Mouse (Mus musculus): Measurements from ENCODE around the gene Tmem104. TPM values are rescaled to one million over a fixed set of nuclear protein-coding genes. Genes with fewer than 3 reads are reported as not detected.

Tmem104 gene
- polyA plus RNA-seq, 1 experiment from 2014 or later: 8.4 TPM

- ATAC-seq (ENCODE audit: insufficient number of reproducible peaks, low FRiP score): no peak
- Histone ChIP-seq H3K9ac (no peak overlapping the region), H3K27ac (ENCODE audit: poor library complexity, severe bottlenecking) (no peak overlapping the region), H3K4me1 (replicated peaks) (peaks cover 47% of the 10 kb centered on the region), H3K4me2 (no peak overlapping the region), H3K27me3 (replicated peaks) (peaks cover 18% of the 10 kb centered on the region), H3K4me3 (no peak overlapping the region), H3K9me3 (replicated peaks) (no peaks in the 10 kb centered on the region), H3K36me3 (no peaks in the 10 kb centered on the region)
- 56% methylated on average over 11 of the region's 11 CpGs for WGBS
These were observed 27.1 kb upstream of the Tmem104 start for GRCm38 (mm10) chr11:115160016-115160797.

- ATAC-seq (ENCODE audit: insufficient number of reproducible peaks, low FRiP score): no peak
- Histone ChIP-seq H3K27me3 (replicated peaks) (peaks cover 10% of the 10 kb centered on the region; the same call in 1 of the 2 replicates), H3K36me3 (no peaks in the 10 kb centered on the region), H3K4me1 (replicated peaks) (peaks cover 47% of the 10 kb centered on the region), H3K9ac (no peak overlapping the region), H3K9me3 (replicated peaks) (no peaks in the 10 kb centered on the region), H3K27ac (ENCODE audit: poor library complexity, severe bottlenecking) (no peak overlapping the region), H3K4me3 (no peak overlapping the region), H3K4me2 (no peak overlapping the region)
- WGBS: 27% methylated on average over 10 of the region's 10 CpGs
These were observed 26.3 kb upstream of the Tmem104 start for GRCm38 (mm10) chr11:115160883-115161577.

- ATAC-seq (ENCODE audit: insufficient number of reproducible peaks, low FRiP score): no peak
- Histone ChIP-seq H3K4me3 (no peak overlapping the region), H3K27me3 (replicated peaks) (peaks cover 3% of the 10 kb centered on the region; the same call in 1 of the 2 replicates), H3K4me2 (peak overlapping the region; percentile 96; the same call in 1 of the 2 replicates), H3K27ac (ENCODE audit: poor library complexity, severe bottlenecking) (no peak overlapping the region), H3K4me1 (replicated peaks) (peaks cover 47% of the 10 kb centered on the region), H3K9me3 (replicated peaks) (no peaks in the 10 kb centered on the region), H3K9ac (no peak overlapping the region), H3K36me3 (no peaks in the 10 kb centered on the region)
- whole genome bisulfite sequencing: 32% methylated on average over 9 of the region's 9 CpGs
These were observed 25.6 kb upstream of the Tmem104 start for GRCm38 (mm10) chr11:115161578-115162204.

GRCm38 (mm10) chr11:115162205-115162601 lies 25.1 kb upstream of the Tmem104 start:
- H3K4me3 ChIP-seq: peak overlapping the region; percentile 78; the same call in 1 of the 2 replicates
- peak overlapping the region; percentile 96 for H3K4me2 ChIP-seq
- no peaks in the 10 kb centered on the region for H3K36me3 ChIP-seq
- peaks cover 47% of the 10 kb centered on the region for H3K4me1 ChIP-seq (replicated peaks)
- no peak overlapping the region for H3K9ac ChIP-seq
- H3K9me3 ChIP-seq (replicated peaks): no peaks in the 10 kb centered on the region
- no peak for ATAC-seq (ENCODE audit: insufficient number of reproducible peaks, low FRiP score)
- H3K27me3 ChIP-seq (replicated peaks): no peaks in the 10 kb centered on the region
- no peak overlapping the region; the same call in 1 of the 2 replicates for H3K27ac ChIP-seq (ENCODE audit: poor library complexity, severe bottlenecking)
- WGBS: 20% methylated on average over 9 of the region's 9 CpGs

- peak within 1 kb of the TSS; percentile 78 for H3K4me3 ChIP-seq
- H3K36me3 ChIP-seq: no peaks in the 10 kb centered on the region
- H3K9me3 ChIP-seq (replicated peaks): no peaks in the 10 kb centered on the region
- peak; percentile 97 for ATAC-seq (ENCODE audit: insufficient number of reproducible peaks, low FRiP score)
- H3K4me1 ChIP-seq (replicated peaks): peaks cover 43% of the 10 kb centered on the region
- H3K27me3 ChIP-seq (replicated peaks): no peaks in the 10 kb centered on the region
- H3K27ac ChIP-seq (ENCODE audit: poor library complexity, severe bottlenecking): peak within 1 kb of the TSS; percentile 28; the same call in 1 of the 2 replicates
- peak within 1 kb of the TSS; percentile 74 for H3K9ac ChIP-seq
- H3K4me2 ChIP-seq: peak within 1 kb of the TSS; percentile 96
- under 1% methylated on average over 47 of the region's 47 CpGs for WGBS
These were observed 24.3 kb upstream of the Tmem104 start, which contains the start of gene Slc9a3r1 for GRCm38 (mm10) chr11:115162832-115163480. Gene Slc9a3r1, plus strand, starts transcription at chr11:115163341.

GRCm38 (mm10) chr11:115163568-115164150 lies 23.6 kb upstream of the Tmem104 start:
- WGBS: under 1% methylated on average over 47 of the region's 47 CpGs
- H3K9ac ChIP-seq: peak overlapping the region; percentile 74
- peak overlapping the region; percentile 28; the same call in 1 of the 2 replicates for H3K27ac ChIP-seq (ENCODE audit: poor library complexity, severe bottlenecking)
- no peaks in the 10 kb centered on the region for H3K9me3 ChIP-seq (replicated peaks)
- peak; percentile 2; the same call in 1 of the 2 replicates for ATAC-seq (ENCODE audit: insufficient number of reproducible peaks, low FRiP score)
- H3K4me1 ChIP-seq (replicated peaks): peaks cover 36% of the 10 kb centered on the region
- H3K4me3 ChIP-seq: peak overlapping the region; percentile 78
- H3K27me3 ChIP-seq (replicated peaks): no peaks in the 10 kb centered on the region
- H3K36me3 ChIP-seq: no peaks in the 10 kb centered on the region
- H3K4me2 ChIP-seq: peak overlapping the region; percentile 96

- H3K4me2 ChIP-seq: peak overlapping the region; percentile 96
- no peaks in the 10 kb centered on the region for H3K36me3 ChIP-seq
- peak overlapping the region; percentile 74 for H3K9ac ChIP-seq
- H3K27me3 ChIP-seq (replicated peaks): no peaks in the 10 kb centered on the region
- peaks cover 33% of the 10 kb centered on the region for H3K4me1 ChIP-seq (replicated peaks)
- WGBS: under 1% methylated on average over 14 of the region's 14 CpGs
- no peak for ATAC-seq (ENCODE audit: insufficient number of reproducible peaks, low FRiP score)
- H3K9me3 ChIP-seq (replicated peaks): no peaks in the 10 kb centered on the region
- no peak overlapping the region for H3K27ac ChIP-seq (ENCODE audit: poor library complexity, severe bottlenecking)
- peak overlapping the region; percentile 78 for H3K4me3 ChIP-seq
These were observed 22.8 kb upstream of the Tmem104 start for GRCm38 (mm10) chr11:115164341-115164975.

GRCm38 (mm10) chr11:115164976-115165374 lies 22.3 kb upstream of the Tmem104 start:
- H3K27ac ChIP-seq (ENCODE audit: poor library complexity, severe bottlenecking): no peak overlapping the region
- ATAC-seq (ENCODE audit: insufficient number of reproducible peaks, low FRiP score): no peak
- H3K9ac ChIP-seq: peak overlapping the region; percentile 74; the same call in 1 of the 2 replicates

GRCm38 (mm10) chr11:115166776-115167175 lies 20.5 kb upstream of the Tmem104 start:
- no peaks in the 10 kb centered on the region for H3K9me3 ChIP-seq (replicated peaks)
- no peak overlapping the region for H3K27ac ChIP-seq (ENCODE audit: poor library complexity, severe bottlenecking)
- WGBS: 87% methylated on average over 3 of the region's 3 CpGs
- ATAC-seq (ENCODE audit: insufficient number of reproducible peaks, low FRiP score): no peak
- no peak overlapping the region for H3K9ac ChIP-seq
- H3K27me3 ChIP-seq (replicated peaks): no peaks in the 10 kb centered on the region
- peaks cover 34% of the 10 kb centered on the region for H3K4me1 ChIP-seq (replicated peaks)
- no peak overlapping the region for H3K4me3 ChIP-seq
- no peaks in the 10 kb centered on the region for H3K36me3 ChIP-seq
- H3K4me2 ChIP-seq: no peak overlapping the region

More at GRCm38 (mm10) chr11:115164976-115165374, 22.3 kb upstream of the Tmem104 start:
- Histone ChIP-seq H3K9me3 (replicated peaks) (no peaks in the 10 kb centered on the region), H3K27me3 (replicated peaks) (no peaks in the 10 kb centered on the region), H3K4me3 (peak overlapping the region; percentile 78), H3K4me1 (replicated peaks) (peaks cover 33% of the 10 kb centered on the region), H3K36me3 (no peaks in the 10 kb centered on the region), H3K4me2 (peak overlapping the region; percentile 96)
- WGBS: 3% methylated on average over 9 of the region's 9 CpGs
